Mouse (Mus musculus): ENCODE results near the gene Lrig1. TPM values are rescaled to one million over a fixed set of nuclear protein-coding genes. Genes with fewer than 3 reads are reported as not detected.

Lrig1 gene
- polyA plus RNA-seq, 1 experiment = 22.9 TPM

DNA sequence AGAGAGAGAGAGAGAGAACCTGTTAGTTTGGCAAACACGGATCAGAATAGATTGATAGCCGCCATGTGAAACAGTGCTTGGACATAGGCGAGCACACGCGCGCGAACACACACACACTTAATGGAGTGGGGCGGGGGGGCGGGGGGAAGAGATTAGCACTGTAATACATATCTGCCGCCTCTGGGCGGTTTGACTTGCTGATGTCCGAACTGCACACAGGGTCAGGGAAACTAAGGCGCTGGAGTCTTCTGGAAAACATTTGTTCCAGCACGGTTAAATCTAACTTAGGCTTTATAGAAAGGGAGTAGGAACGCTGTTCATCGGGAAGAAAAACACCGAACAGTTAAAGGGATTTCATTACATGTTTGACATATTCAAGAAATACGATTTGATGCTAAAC is 1.1 kb upstream of the Lrig1 start:
- peak overlapping the region; percentile 50 for H3K4me3 ChIP-seq (replicated peaks; ENCODE audit: extremely low read depth, low read depth, low read length)
- peak; percentile 37; the same call in 1 of the 2 replicates for TF ChIP-seq CTCF (IDR thresholded peaks at IDR 0.05; ENCODE audit: insufficient read depth, low read length)
- no peak for TF ChIP-seq POLR2A (IDR thresholded peaks at IDR 0.05; ENCODE audit: borderline replicate concordance, extremely low read depth, low read depth, low read length)
- H3K4me1 ChIP-seq (ENCODE audit: control insufficient read depth, insufficient read depth, low read length) = 0 out of 2 replicates have a peak, but pooled peaks cover 3% of the 10 kb centered on the region
- 2% methylated on average over 18 of the region's 18 CpGs for WGBS
- no peak for DNase-seq

DNA sequence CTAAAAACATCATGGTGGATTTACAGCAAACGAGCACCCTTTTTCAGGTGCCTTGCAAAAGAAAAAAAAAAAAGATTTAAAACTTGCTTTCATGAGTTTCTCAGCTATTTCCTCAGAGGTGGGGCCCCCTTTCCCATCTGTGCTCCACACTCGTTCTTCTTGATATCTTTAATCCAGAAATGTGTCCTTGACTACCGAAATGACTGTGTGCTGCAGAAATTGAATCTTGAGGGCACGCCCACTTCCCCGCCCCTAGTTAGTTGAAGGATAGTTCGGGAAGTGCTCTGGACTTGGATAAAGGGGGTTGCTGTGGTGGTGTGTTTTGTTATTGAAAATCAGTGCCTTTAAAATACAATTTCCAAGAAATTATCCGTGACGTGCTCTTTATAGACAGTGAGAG is 654 bp upstream of the Lrig1 start:
- WGBS = 0% methylated on average over 8 of the region's 8 CpGs
- DNase-seq = peak; percentile 53

DNA sequence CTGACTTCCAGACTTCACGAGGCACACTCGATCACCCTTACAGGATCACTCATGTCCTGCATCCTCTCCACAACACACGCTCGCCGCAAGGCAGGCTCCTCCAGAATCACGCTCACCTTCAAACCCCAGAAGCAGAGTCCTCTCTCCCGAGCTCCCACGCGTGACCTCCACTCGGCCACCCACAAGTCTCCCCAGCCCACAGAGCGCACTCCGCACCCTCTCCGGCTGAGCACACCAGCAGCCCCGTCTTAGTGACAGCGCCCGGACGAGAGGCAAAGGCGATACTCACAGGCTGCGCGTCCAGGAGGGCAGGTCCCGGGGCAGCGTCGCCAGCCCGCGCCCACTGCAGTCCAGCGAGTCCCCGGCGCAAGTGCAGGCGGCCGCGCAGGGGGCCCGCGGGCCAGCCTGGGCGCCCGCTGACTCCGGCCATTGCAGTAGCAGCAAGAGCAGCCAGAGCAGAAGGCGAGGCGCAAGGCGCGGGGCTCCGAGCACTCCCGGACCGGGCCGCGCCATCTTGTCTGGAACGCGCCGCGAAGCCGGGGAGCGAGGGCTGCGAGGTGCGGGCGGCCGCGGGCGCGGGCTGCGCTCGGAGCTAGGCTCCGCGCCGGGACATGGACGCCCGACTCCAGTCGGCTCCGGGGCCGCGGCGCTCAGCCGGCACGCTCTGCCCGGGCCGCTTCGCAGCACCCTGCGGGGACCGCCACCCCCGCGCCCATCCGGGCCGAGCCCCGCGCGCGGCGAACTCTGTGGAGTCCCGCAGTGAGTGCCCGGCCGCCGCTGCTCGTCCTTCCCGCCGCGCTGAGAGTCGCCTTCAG is 578 bp downstream of the Lrig1 start:
- Histone ChIP-seq H3K4me3 (replicated peaks; ENCODE audit: extremely low read depth, low read depth, low read length) (peak overlapping the region; percentile 86), H3K4me1 (ENCODE audit: control insufficient read depth, insufficient read depth, low read length) (0 out of 2 replicates have a peak, but pooled peaks cover 3% of the 10 kb centered on the region)
- peak; percentile 43 for DNase-seq
- WGBS = under 1% methylated on average over 95 of the region's 95 CpGs
- TF ChIP-seq CTCF (IDR thresholded peaks at IDR 0.05; ENCODE audit: insufficient read depth, low read length) = no peak
- no peak for TF ChIP-seq POLR2A (IDR thresholded peaks at IDR 0.05; ENCODE audit: borderline replicate concordance, extremely low read depth, low read depth, low read length)

More for the DNA sequence above, 654 bp upstream of the Lrig1 start:
- 0 out of 2 replicates have a peak, but pooled peaks cover 3% of the 10 kb centered on the region for H3K4me1 ChIP-seq (ENCODE audit: control insufficient read depth, insufficient read depth, low read length)
- TF ChIP-seq POLR2A (IDR thresholded peaks at IDR 0.05; ENCODE audit: borderline replicate concordance, extremely low read depth, low read depth, low read length) (no peak), CTCF (IDR thresholded peaks at IDR 0.05; ENCODE audit: insufficient read depth, low read length) (no peak)
- H3K4me3 ChIP-seq (replicated peaks; ENCODE audit: extremely low read depth, low read depth, low read length) = peak overlapping the region; percentile 39

- no peak for TF ChIP-seq POLR2A (IDR thresholded peaks at IDR 0.05; ENCODE audit: borderline replicate concordance, extremely low read depth, low read depth, low read length)
- TF ChIP-seq CTCF (IDR thresholded peaks at IDR 0.05; ENCODE audit: insufficient read depth, low read length) = no peak
- H3K4me1 ChIP-seq (ENCODE audit: control insufficient read depth, insufficient read depth, low read length) = 0 out of 2 replicates have a peak, but pooled peaks cover 3% of the 10 kb centered on the region
- peak overlapping the region; percentile 86 for H3K4me3 ChIP-seq (replicated peaks; ENCODE audit: extremely low read depth, low read depth, low read length)
- WGBS = 18% methylated on average over 11 of the region's 11 CpGs
- no peak for DNase-seq
Observed at GRCm38 (mm10) chr6:94698509-94699172, 1.3 kb downstream of the Lrig1 start.

- DNase-seq = no peak
- 46% methylated on average over 1 of the region's 1 CpGs for WGBS
- no peak for TF ChIP-seq CTCF (IDR thresholded peaks at IDR 0.05; ENCODE audit: insufficient read depth, low read length)
- no peak for TF ChIP-seq POLR2A (IDR thresholded peaks at IDR 0.05; ENCODE audit: borderline replicate concordance, extremely low read depth, low read depth, low read length)
- Histone ChIP-seq H3K4me3 (replicated peaks; ENCODE audit: extremely low read depth, low read depth, low read length) (no peak overlapping the region), H3K4me1 (ENCODE audit: control insufficient read depth, insufficient read depth, low read length) (0 out of 2 replicates have a peak, but pooled peaks cover 3% of the 10 kb centered on the region)
Observed at GRCm38 (mm10) chr6:94697423-94697822, 2.5 kb downstream of the Lrig1 start.

- Histone ChIP-seq H3K4me3 (replicated peaks; ENCODE audit: extremely low read depth, low read depth, low read length) (no peak overlapping the region), H3K4me1 (ENCODE audit: control insufficient read depth, insufficient read depth, low read length) (0 out of 2 replicates have a peak, but pooled peaks cover 3% of the 10 kb centered on the region)
- 55% methylated on average over 10 of the region's 10 CpGs for WGBS
- no peak for DNase-seq
- TF ChIP-seq POLR2A (IDR thresholded peaks at IDR 0.05; ENCODE audit: borderline replicate concordance, extremely low read depth, low read depth, low read length) (no peak), CTCF (IDR thresholded peaks at IDR 0.05; ENCODE audit: insufficient read depth, low read length) (no peak)
Observed at GRCm38 (mm10) chr6:94696182-94697080, 3.5 kb downstream of the Lrig1 start.

DNA sequence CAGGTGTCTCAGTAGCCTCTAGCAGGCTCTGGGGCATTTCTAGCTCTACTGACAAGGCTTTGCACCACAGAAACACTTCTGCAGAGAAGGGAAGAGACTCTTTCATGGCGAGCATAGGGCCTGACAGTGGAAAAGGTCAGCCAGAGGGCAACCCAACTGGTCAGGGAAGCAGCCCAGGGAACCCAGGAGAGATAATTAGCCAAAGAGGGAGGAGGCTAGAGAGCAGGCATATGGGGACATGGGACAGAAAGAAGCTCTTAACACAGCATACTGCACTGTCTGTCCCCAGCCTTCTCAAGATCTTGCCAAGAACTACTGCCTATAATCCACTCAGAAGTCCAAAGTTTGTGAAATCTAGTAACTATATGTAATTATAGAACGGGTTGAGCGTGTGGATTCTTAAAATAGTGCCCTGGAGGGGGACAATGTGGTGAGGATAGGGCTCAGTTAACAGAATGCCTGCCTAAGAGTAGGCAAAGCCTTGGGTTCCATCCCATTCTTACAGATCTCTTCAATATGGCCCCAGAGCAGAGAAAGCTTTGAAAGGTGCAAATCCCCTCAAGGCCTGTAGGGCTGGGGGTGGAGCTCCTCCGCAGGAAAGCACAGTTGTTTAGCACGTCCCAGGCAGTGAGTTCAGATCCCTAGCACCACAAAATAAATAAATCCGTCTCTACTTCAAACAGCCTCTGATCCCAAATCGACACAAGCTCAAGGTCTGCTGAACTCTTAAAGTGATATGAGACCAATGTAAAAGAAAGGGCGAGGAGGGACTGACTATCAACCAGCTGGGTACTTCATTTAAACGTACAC is 4.6 kb downstream of the Lrig1 start:
- 0 out of 2 replicates have a peak, but pooled peaks cover 3% of the 10 kb centered on the region for H3K4me1 ChIP-seq (ENCODE audit: control insufficient read depth, insufficient read depth, low read length)

DNA sequence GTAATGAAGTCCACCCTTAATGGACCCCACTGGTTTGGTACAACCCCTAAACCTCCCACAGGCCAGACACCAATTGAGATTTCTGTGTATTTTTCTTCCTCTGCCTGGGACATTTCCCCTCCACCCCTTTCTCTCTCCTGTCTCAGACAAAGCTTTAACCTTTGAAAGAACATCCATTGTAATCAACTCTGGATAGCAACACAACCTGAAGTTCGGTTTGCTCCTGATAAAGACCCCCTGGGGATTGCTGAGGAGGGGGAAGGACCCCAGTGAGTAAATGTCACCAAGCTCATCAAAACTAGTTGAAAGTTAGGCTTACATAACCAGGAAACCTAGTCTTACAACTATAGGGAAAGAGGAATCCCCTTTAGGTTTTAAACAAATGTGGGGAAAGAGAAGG is 5.5 kb downstream of the Lrig1 start:
- 0 out of 2 replicates have a peak, but pooled peaks cover 3% of the 10 kb centered on the region for H3K4me1 ChIP-seq (ENCODE audit: control insufficient read depth, insufficient read depth, low read length)
- no peak overlapping the region for H3K4me3 ChIP-seq (replicated peaks; ENCODE audit: extremely low read depth, low read depth, low read length)
- TF ChIP-seq CTCF (IDR thresholded peaks at IDR 0.05; ENCODE audit: insufficient read depth, low read length) = no peak
- no peak for TF ChIP-seq POLR2A (IDR thresholded peaks at IDR 0.05; ENCODE audit: borderline replicate concordance, extremely low read depth, low read depth, low read length)
- no peak for DNase-seq
- 58% methylated on average over 1 of the region's 1 CpGs for WGBS

More for the DNA sequence above, 4.6 kb downstream of the Lrig1 start:
- DNase-seq = no peak
- 69% methylated on average over 9 of the region's 9 CpGs for WGBS
- TF ChIP-seq POLR2A (IDR thresholded peaks at IDR 0.05; ENCODE audit: borderline replicate concordance, extremely low read depth, low read depth, low read length) (no peak), CTCF (IDR thresholded peaks at IDR 0.05; ENCODE audit: insufficient read depth, low read length) (no peak)
- no peak overlapping the region for H3K4me3 ChIP-seq (replicated peaks; ENCODE audit: extremely low read depth, low read depth, low read length)
